Mouse (Mus musculus) C2C12 (cell line): Measurements from ENCODE around the gene Olfr129. TPM values are rescaled to one million over a fixed set of nuclear protein-coding genes. Genes with fewer than 3 reads are reported as not detected.

ENCODE experiments used
- H3K27me3 ChIP-seq: one replicate; pipeline ENCODE4 v1.6.1; 2011; ENCODE audit not compliant: control insufficient read depth, insufficient read depth, insufficient read length
- H3K36me3 ChIP-seq: one replicate; pipeline ENCODE4 v1.6.1; 2011; ENCODE audit not compliant: control insufficient read depth, insufficient read depth
- H3K4me3 ChIP-seq: one replicate; pipeline ENCODE4 v1.5.1; 2011; ENCODE audit warnings: mild to moderate bottlenecking, control low read depth; ENCODE audit not compliant: poor library complexity, insufficient read depth, severe bottlenecking
- H3K79me2 ChIP-seq: one replicate; pipeline ENCODE4 v1.6.1; 2011; ENCODE audit not compliant: control insufficient read depth, insufficient read depth
- H3K79me3 ChIP-seq: one replicate; pipeline ENCODE4 v1.6.1; 2011; ENCODE audit warnings: low read depth, control low read depth
- H3ac ChIP-seq: one replicate; pipeline ENCODE3; 2011; ENCODE audit warnings: low read depth; ENCODE audit not compliant: control insufficient read depth, insufficient read length
- CEBPB ChIP-seq: IDR thresholded peaks from one replicate; pipeline ENCODE4 v1.6.1; 2011; ENCODE audit warnings: low read depth, mild to moderate bottlenecking, control low read depth, moderate library complexity
- CTCF ChIP-seq: IDR thresholded peaks from one replicate; pipeline ENCODE4 v1.5.1; 2011; ENCODE audit not compliant: control insufficient read depth, insufficient read depth, insufficient read length
- FOSL1 ChIP-seq: IDR thresholded peaks from one replicate; pipeline ENCODE4 v1.8.0; 2011; ENCODE audit warnings: mild to moderate bottlenecking, low read length; ENCODE audit not compliant: poor library complexity, insufficient read depth, severe bottlenecking
- MAX ChIP-seq: IDR thresholded peaks from one replicate; pipeline ENCODE4 v1.6.1; 2011; ENCODE audit warnings: mild to moderate bottlenecking, control low read depth
- MYOD1 ChIP-seq: IDR thresholded peaks from one replicate; pipeline ENCODE4 v1.6.1; 2011; ENCODE audit warnings: low read depth; ENCODE audit not compliant: control insufficient read depth, insufficient read length
- MYOG ChIP-seq: IDR thresholded peaks from one replicate; pipeline ENCODE4 v1.6.1; 2011; ENCODE audit not compliant: control insufficient read depth, insufficient read length; ENCODE audit errors: extremely low read depth
- USF1 ChIP-seq: IDR thresholded peaks from one replicate; pipeline ENCODE4 v1.6.1; 2011; ENCODE audit warnings: low read depth, mild to moderate bottlenecking, control low read depth, moderate library complexity
- long read RNA-seq, 2 experiments: library from polyadenylated mRNA; unstranded; transcript quantifications; one replicate each; pipeline ENCODE4 v2.0.0; 2019 to 2020
- polyA plus RNA-seq: library from polyadenylated mRNA; unstranded; fragments of >200 nt; fragmentation: generic; extraction: Trizol; gene quantifications from one replicate; pipeline ENCODE4 v1.2.1, GENCODE M21; 2012; ENCODE audit warnings: missing spikeins

The Olfr129 gene
- not detected for polyA plus RNA-seq
- long read RNA-seq, experiment 1: 0 reads
- long read RNA-seq, experiment 2: 0 reads

DNA sequence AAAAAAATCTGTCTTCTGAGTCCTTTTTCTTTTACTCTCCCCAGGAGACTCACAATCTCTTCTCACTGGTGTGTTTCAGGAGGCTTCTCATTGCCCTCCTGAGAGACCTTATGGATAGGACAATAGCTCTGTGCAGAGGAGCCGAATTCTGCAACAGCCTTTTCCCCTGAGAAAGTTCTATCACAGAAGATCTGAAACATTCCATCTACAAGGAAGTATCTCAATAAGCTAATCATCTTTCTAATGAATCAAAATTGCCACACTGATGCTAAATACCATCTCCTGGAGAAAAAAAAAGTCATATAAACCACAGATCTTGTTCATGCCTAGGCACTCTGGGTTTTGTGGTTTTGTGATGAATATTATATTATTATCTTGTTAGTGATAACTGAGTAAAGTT lies at the start of gene Olfr129:
Gene Olfr129, minus strand, starts transcription at position 101 of the 400 bp plus-strand sequence.
- Histone ChIP-seq H3K79me3 (no peaks in the 10 kb centered on the region), H3ac (no peak within 1 kb of the TSS), H3K4me3 (no peak within 1 kb of the TSS), H3K27me3 (no peaks in the 10 kb centered on the region), H3K36me3 (no peaks in the 10 kb centered on the region), H3K79me2 (no peaks in the 10 kb centered on the region)
- TF ChIP-seq MYOD1 (no peak), CEBPB (no peak), MYOG (no peak), MAX (no peak), FOSL1 (no peak), CTCF (no peak), USF1 (no peak)

DNA sequence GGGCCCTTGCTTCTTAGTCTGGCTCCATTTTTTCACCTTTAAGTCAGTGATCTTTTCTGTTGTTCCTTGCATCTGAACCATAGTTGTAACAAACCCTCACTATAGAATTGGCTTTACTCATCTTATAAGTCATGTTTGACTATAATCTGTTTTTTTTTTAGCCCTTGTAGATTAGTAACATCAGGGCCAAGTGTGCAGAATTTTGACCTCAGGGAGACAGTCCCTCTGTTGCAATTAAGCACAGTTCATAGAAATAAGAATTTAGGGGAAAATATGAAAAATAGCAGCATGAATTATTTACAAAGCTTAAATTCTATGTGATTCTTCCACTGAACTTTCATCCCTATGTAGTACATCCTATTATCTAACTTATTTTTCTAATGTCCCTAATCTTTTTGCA lies 28.7 kb upstream of the Olfr129 start, which contains the start of gene Olfr131:
Gene Olfr131, minus strand, starts transcription at position 101 of the 400 bp plus-strand sequence.
- H3ac ChIP-seq: no peak within 1 kb of the TSS
- H3K27me3 ChIP-seq: no peaks in the 10 kb centered on the region
- no peaks in the 10 kb centered on the region for H3K79me3 ChIP-seq
- no peaks in the 10 kb centered on the region for H3K79me2 ChIP-seq
- no peak within 1 kb of the TSS for H3K4me3 ChIP-seq
- TF ChIP-seq MAX: no peak
- no peak for TF ChIP-seq FOSL1
- TF ChIP-seq USF1: no peak
- no peak for TF ChIP-seq CEBPB
- TF ChIP-seq MYOG: no peak
- TF ChIP-seq CTCF: no peak
- no peak for TF ChIP-seq MYOD1
- H3K36me3 ChIP-seq: no peaks in the 10 kb centered on the region

DNA sequence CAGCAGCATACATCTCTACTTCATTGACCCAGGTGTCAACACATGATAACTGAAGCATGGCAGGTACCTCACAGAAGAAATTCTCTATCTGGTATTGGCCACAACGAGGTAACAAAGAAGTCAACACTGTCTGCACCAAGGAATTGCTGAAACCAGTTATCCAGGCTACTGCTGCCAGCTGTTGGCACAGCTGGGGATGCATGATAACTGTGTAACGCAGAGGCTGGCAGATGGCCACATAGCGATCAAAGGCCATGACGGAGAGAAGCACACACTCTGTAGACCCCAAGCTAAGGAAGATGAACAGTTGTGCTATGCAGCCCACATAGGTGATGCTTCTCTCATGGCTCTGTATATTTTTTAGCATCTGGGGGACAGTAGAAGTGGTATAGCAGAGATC lies 22.5 kb upstream of the Olfr129 start:
- H3K27me3 ChIP-seq: no peaks in the 10 kb centered on the region
- no peaks in the 10 kb centered on the region for H3K36me3 ChIP-seq
- TF ChIP-seq MAX (no peak), MYOD1 (no peak), CTCF (no peak), MYOG (no peak), USF1 (no peak), FOSL1 (no peak), CEBPB (no peak)
- no peaks in the 10 kb centered on the region for H3K79me3 ChIP-seq
- no peak overlapping the region for H3ac ChIP-seq
- no peaks in the 10 kb centered on the region for H3K79me2 ChIP-seq
- no peak overlapping the region for H3K4me3 ChIP-seq

DNA sequence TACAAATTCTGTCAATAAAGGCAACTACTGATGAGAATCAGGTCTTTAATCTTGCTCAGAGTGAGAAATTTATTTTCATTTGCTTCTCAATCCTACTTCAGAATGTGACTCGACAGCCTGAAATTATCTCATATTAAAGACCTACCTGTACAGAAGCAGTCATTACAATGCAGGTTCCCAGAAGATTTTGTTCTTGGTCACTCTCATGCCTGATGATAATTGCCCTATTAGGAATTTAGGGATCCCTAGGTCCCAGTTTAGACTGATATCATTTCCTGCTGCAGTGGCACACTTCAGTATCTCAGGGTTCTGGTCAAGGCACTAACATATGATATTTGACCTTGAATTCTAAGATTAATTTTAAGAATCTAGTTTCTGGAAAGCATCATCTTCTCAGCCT lies 3.7 kb upstream of the Olfr129 start, which contains the start of gene Olfr130:
Gene Olfr130, plus strand, starts transcription at position 301 of the 400 bp plus-strand sequence.
- no peak for TF ChIP-seq FOSL1
- TF ChIP-seq MYOD1: no peak
- TF ChIP-seq MAX: no peak
- TF ChIP-seq MYOG: no peak
- TF ChIP-seq CEBPB: no peak
- TF ChIP-seq CTCF: no peak
- Histone ChIP-seq H3K27me3 (no peaks in the 10 kb centered on the region), H3K36me3 (no peaks in the 10 kb centered on the region), H3ac (no peak within 1 kb of the TSS), H3K4me3 (no peak within 1 kb of the TSS), H3K79me3 (no peaks in the 10 kb centered on the region), H3K79me2 (no peaks in the 10 kb centered on the region)

- Histone ChIP-seq H3K27me3 (no peaks in the 10 kb centered on the region), H3K4me3 (no peak overlapping the region), H3K36me3 (no peaks in the 10 kb centered on the region), H3ac (no peak overlapping the region), H3K79me2 (no peaks in the 10 kb centered on the region), H3K79me3 (no peaks in the 10 kb centered on the region)
- TF ChIP-seq USF1 (no peak), CEBPB (no peak), FOSL1 (no peak), MAX (no peak), CTCF (no peak), MYOD1 (no peak), MYOG (no peak)
Measured at GRCm38 (mm10) chr17:38026297-38026696, 33.6 kb downstream of the Olfr129 start.

GRCm38 (mm10) chr17:38016341-38016740 lies 43.5 kb downstream of the Olfr129 start:
- Histone ChIP-seq H3K4me3 (no peak overlapping the region), H3K36me3 (no peaks in the 10 kb centered on the region), H3ac (no peak overlapping the region), H3K27me3 (no peaks in the 10 kb centered on the region), H3K79me3 (no peaks in the 10 kb centered on the region), H3K79me2 (no peaks in the 10 kb centered on the region)
- no peak for TF ChIP-seq MYOG
- no peak for TF ChIP-seq CTCF
- no peak for TF ChIP-seq USF1
- TF ChIP-seq MYOD1: no peak
